Mouse (Mus musculus) neural tube, embryonic 10.5 days (tissue): ENCODE measurements around the gene Slc35b1.

Experiments
- DNase-seq: peaks from one replicate; pipeline ENCODE4 v3.0.0-alpha.2; 2017; ENCODE audit warnings: low spot score; ENCODE audit errors: extremely low spot score

Slc35b1 gene

GRCm38 (mm10) chr11:95365596-95365995 is 18.9 kb upstream of the Slc35b1 start:
- DNase-seq: no peak

GRCm38 (mm10) chr11:95366280-95366897 is 18.1 kb upstream of the Slc35b1 start:
- no peak for DNase-seq

GRCm38 (mm10) chr11:95367011-95367735 is 17.3 kb upstream of the Slc35b1 start:
- no peak for DNase-seq

- DNase-seq: no peak
Observed at GRCm38 (mm10) chr11:95368231-95368823, 16.2 kb upstream of the Slc35b1 start.

GRCm38 (mm10) chr11:95368871-95369270 is 15.6 kb upstream of the Slc35b1 start:
- no peak for DNase-seq

- DNase-seq: no peak
Observed at GRCm38 (mm10) chr11:95369964-95370890, 14.3 kb upstream of the Slc35b1 start.

- DNase-seq: no peak
Observed at GRCm38 (mm10) chr11:95371182-95371581, 13.3 kb upstream of the Slc35b1 start.

GRCm38 (mm10) chr11:95378926-95379325 is 5.6 kb upstream of the Slc35b1 start:
- no peak for DNase-seq

- no peak for DNase-seq
Observed at GRCm38 (mm10) chr11:95379552-95379951, 4.9 kb upstream of the Slc35b1 start.

- no peak for DNase-seq
Observed at GRCm38 (mm10) chr11:95380711-95381110, 3.8 kb upstream of the Slc35b1 start.

- DNase-seq: no peak
Observed at GRCm38 (mm10) chr11:95381146-95381545, 3.3 kb upstream of the Slc35b1 start.

- DNase-seq: no peak
Observed at GRCm38 (mm10) chr11:95383331-95383986, 1.0 kb upstream of the Slc35b1 start.

- DNase-seq: no peak
Observed at GRCm38 (mm10) chr11:95384004-95384318, 531 bp upstream of the Slc35b1 start.

GRCm38 (mm10) chr11:95384973-95385320 is 455 bp downstream of the Slc35b1 start:
- no peak for DNase-seq

GRCm38 (mm10) chr11:95387354-95387753 is 2.9 kb downstream of the Slc35b1 start:
- DNase-seq: no peak

GRCm38 (mm10) chr11:95389006-95389405 is 4.5 kb downstream of the Slc35b1 start:
- DNase-seq: no peak

GRCm38 (mm10) chr11:95390420-95390819 is 5.9 kb downstream of the Slc35b1 start:
- DNase-seq: no peak

- DNase-seq: no peak
Observed at GRCm38 (mm10) chr11:95391201-95391600, 6.7 kb downstream of the Slc35b1 start.

- no peak for DNase-seq
Observed at GRCm38 (mm10) chr11:95391743-95392142, 7.3 kb downstream of the Slc35b1 start.

- DNase-seq: no peak
Observed at GRCm38 (mm10) chr11:95392223-95392667, 7.8 kb downstream of the Slc35b1 start.
